Mouse (Mus musculus) midbrain, embryonic 10.5 days (tissue): ENCODE results near the gene Fbxl2. TPM values are rescaled to one million over a fixed set of nuclear protein-coding genes. Genes with fewer than 3 reads are reported as not detected.

Source experiments
- DNase-seq: peaks from one replicate; pipeline ENCODE4 v3.0.0-alpha.2; 2017; ENCODE audit warnings: low spot score
- H3K27ac ChIP-seq: fragments of 300-500 bp; sonication (generic); replicated peaks from 2 replicates; pipeline ENCODE4 v1.5.1; 2016; ENCODE audit warnings: mild to moderate bottlenecking
- H3K27me3 ChIP-seq: fragments of 300-500 bp; sonication (generic); 2 replicates; pipeline ENCODE4 v1.6.1; 2016; ENCODE audit warnings: low read depth, mild to moderate bottlenecking; ENCODE audit not compliant: poor library complexity, severe bottlenecking
- H3K36me3 ChIP-seq: fragments of 300-500 bp; sonication (generic); 2 replicates; pipeline ENCODE4 v1.6.1; 2016; ENCODE audit warnings: mild to moderate bottlenecking, moderate library complexity
- H3K4me1 ChIP-seq: fragments of 300-500 bp; sonication (generic); 2 replicates; pipeline ENCODE4 v1.6.1; 2016
- H3K4me3 ChIP-seq: fragments of 300-500 bp; sonication (generic); 2 replicates; pipeline ENCODE4 v1.5.1; 2016; ENCODE audit warnings: mild to moderate bottlenecking, moderate library complexity
- H3K9me3 ChIP-seq: fragments of 300-500 bp; sonication (generic); replicated peaks from 2 replicates; pipeline ENCODE4 v1.6.1; 2016; ENCODE audit warnings: mild to moderate bottlenecking
- WGBS: fragments of 180-500 bp; shearing (Covaris S2); methylation state at CpG from one replicate; pipeline ENCODE4 v1.1.7; 2016; 5-methylcytosine and 5-hydroxymethylcytosine counted together
- polyA plus RNA-seq: library from polyadenylated mRNA; unstranded; fragments of >200 nt; fragmentation: Nextera tagmentation; extraction: Ambion mirVana; gene quantifications from 2 replicates; pipeline ENCODE4 v1.2.1, GENCODE M21; 2016

Gene Fbxl2
- polyA plus RNA-seq, 1 experiment from 2014 or later: 7.0 TPM

- WGBS: 93% methylated on average over 1 of the region's 1 CpGs
- no peaks in the 10 kb centered on the region for H3K4me1 ChIP-seq
- peaks cover 62% of the 10 kb centered on the region for H3K36me3 ChIP-seq
- H3K4me3 ChIP-seq: no peak overlapping the region
- H3K27me3 ChIP-seq: no peaks in the 10 kb centered on the region
- H3K9me3 ChIP-seq: no peaks in the 10 kb centered on the region
- no peak overlapping the region for H3K27ac ChIP-seq
- DNase-seq: no peak
Measured at GRCm38 (mm10) chr9:113947216-113947615, 98.8 kb downstream of the Fbxl2 start.

GRCm38 (mm10) chr9:113943372-113943771 lies 102.6 kb downstream of the Fbxl2 start:
- H3K27me3 ChIP-seq: no peaks in the 10 kb centered on the region
- 92% methylated on average over 1 of the region's 1 CpGs for WGBS
- peaks cover 38% of the 10 kb centered on the region for H3K36me3 ChIP-seq
- DNase-seq: no peak
- H3K4me1 ChIP-seq: no peaks in the 10 kb centered on the region
- no peak overlapping the region for H3K4me3 ChIP-seq
- no peaks in the 10 kb centered on the region for H3K9me3 ChIP-seq
- no peak overlapping the region for H3K27ac ChIP-seq

GRCm38 (mm10) chr9:113941103-113941805 lies 104.7 kb downstream of the Fbxl2 start:
- Histone ChIP-seq H3K4me3 (no peak overlapping the region), H3K27me3 (no peaks in the 10 kb centered on the region), H3K36me3 (peaks cover 17% of the 10 kb centered on the region), H3K9me3 (no peaks in the 10 kb centered on the region), H3K4me1 (no peaks in the 10 kb centered on the region), H3K27ac (no peak overlapping the region)
- 91% methylated on average over 3 of the region's 3 CpGs for WGBS
- DNase-seq: no peak

- H3K9me3 ChIP-seq: no peaks in the 10 kb centered on the region
- no peak overlapping the region for H3K27ac ChIP-seq
- H3K27me3 ChIP-seq: no peaks in the 10 kb centered on the region
- no peak overlapping the region for H3K4me3 ChIP-seq
- no peak for DNase-seq
- WGBS: 90% methylated on average over 9 of the region's 9 CpGs
- no peaks in the 10 kb centered on the region for H3K36me3 ChIP-seq
- H3K4me1 ChIP-seq: peaks cover 4% of the 10 kb centered on the region; the same call in 1 of the 2 replicates
Measured at GRCm38 (mm10) chr9:113939063-113939850, 106.7 kb downstream of the Fbxl2 start.

GRCm38 (mm10) chr9:113935638-113936037 lies 110.4 kb downstream of the Fbxl2 start:
- WGBS: 77% methylated on average over 5 of the region's 5 CpGs
- Histone ChIP-seq H3K27ac (no peak overlapping the region), H3K4me3 (no peak overlapping the region), H3K4me1 (peaks cover 27% of the 10 kb centered on the region), H3K9me3 (no peaks in the 10 kb centered on the region), H3K36me3 (no peaks in the 10 kb centered on the region), H3K27me3 (no peaks in the 10 kb centered on the region)
- DNase-seq: no peak

- Histone ChIP-seq H3K4me1 (peaks cover 32% of the 10 kb centered on the region), H3K36me3 (no peaks in the 10 kb centered on the region), H3K27me3 (no peaks in the 10 kb centered on the region), H3K4me3 (peak overlapping the region; percentile 98), H3K27ac (peak overlapping the region; percentile 93), H3K9me3 (no peaks in the 10 kb centered on the region)
- WGBS: 30% methylated on average over 11 of the region's 11 CpGs
- no peak for DNase-seq
Measured at GRCm38 (mm10) chr9:113932501-113932900, 113.5 kb downstream of the Fbxl2 start.

GRCm38 (mm10) chr9:113932100-113932470 lies 113.9 kb downstream of the Fbxl2 start:
- H3K27ac ChIP-seq: peak overlapping the region; percentile 93
- H3K9me3 ChIP-seq: no peaks in the 10 kb centered on the region
- 4% methylated on average over 8 of the region's 8 CpGs for WGBS
- no peak for DNase-seq
- no peaks in the 10 kb centered on the region for H3K36me3 ChIP-seq
- peaks cover 32% of the 10 kb centered on the region for H3K4me1 ChIP-seq
- peak overlapping the region; percentile 98 for H3K4me3 ChIP-seq
- no peaks in the 10 kb centered on the region for H3K27me3 ChIP-seq

GRCm38 (mm10) chr9:113931375-113932099 lies 114.5 kb downstream of the Fbxl2 start:
- no peaks in the 10 kb centered on the region for H3K9me3 ChIP-seq
- DNase-seq: peak; percentile 58
- H3K4me3 ChIP-seq: peak overlapping the region; percentile 98
- H3K27ac ChIP-seq: peak overlapping the region; percentile 93
- peaks cover 32% of the 10 kb centered on the region for H3K4me1 ChIP-seq
- no peaks in the 10 kb centered on the region for H3K36me3 ChIP-seq
- no peaks in the 10 kb centered on the region for H3K27me3 ChIP-seq
- under 1% methylated on average over 72 of the region's 91 CpGs for WGBS

- H3K27me3 ChIP-seq: no peaks in the 10 kb centered on the region
- under 1% methylated on average over 67 of the region's 86 CpGs for WGBS
- peak within 1 kb of the TSS; percentile 98 for H3K4me3 ChIP-seq
- no peaks in the 10 kb centered on the region for H3K36me3 ChIP-seq
- H3K9me3 ChIP-seq: no peaks in the 10 kb centered on the region
- H3K4me1 ChIP-seq: peaks cover 32% of the 10 kb centered on the region
- DNase-seq: peak; percentile 97
- H3K27ac ChIP-seq: peak within 1 kb of the TSS; percentile 93
Measured at GRCm38 (mm10) chr9:113930534-113931374, 115.2 kb downstream of the Fbxl2 start, which contains the start of gene Ubp1. Ubp1 (plus strand) TSS chr9:113930934.

- H3K4me3 ChIP-seq: peak overlapping the region; percentile 98
- 77% methylated on average over 1 of the region's 1 CpGs for WGBS
Measured at GRCm38 (mm10) chr9:113929676-113930075, 116.3 kb downstream of the Fbxl2 start.

GRCm38 (mm10) chr9:113928591-113928990 lies 117.4 kb downstream of the Fbxl2 start:
- H3K9me3 ChIP-seq: no peaks in the 10 kb centered on the region
- H3K4me1 ChIP-seq: peaks cover 23% of the 10 kb centered on the region
- no peak for DNase-seq
- no peak overlapping the region for H3K4me3 ChIP-seq
- no peaks in the 10 kb centered on the region; the same call in 1 of the 2 replicates for H3K36me3 ChIP-seq
- WGBS: 87% methylated on average over 4 of the region's 4 CpGs
- no peak overlapping the region for H3K27ac ChIP-seq
- no peaks in the 10 kb centered on the region for H3K27me3 ChIP-seq

More at GRCm38 (mm10) chr9:113929676-113930075, 116.3 kb downstream of the Fbxl2 start:
- Histone ChIP-seq H3K27ac (peak overlapping the region; percentile 93), H3K9me3 (no peaks in the 10 kb centered on the region), H3K4me1 (peaks cover 28% of the 10 kb centered on the region), H3K36me3 (no peaks in the 10 kb centered on the region), H3K27me3 (no peaks in the 10 kb centered on the region)
- DNase-seq: no peak

GRCm38 (mm10) chr9:113924883-113925282 lies 121.1 kb downstream of the Fbxl2 start:
- 88% methylated on average over 5 of the region's 5 CpGs for WGBS
- H3K36me3 ChIP-seq: peaks cover 26% of the 10 kb centered on the region
- H3K27ac ChIP-seq: no peak overlapping the region
- H3K9me3 ChIP-seq: no peaks in the 10 kb centered on the region
- H3K4me1 ChIP-seq: no peaks in the 10 kb centered on the region
- no peak overlapping the region for H3K4me3 ChIP-seq
- DNase-seq: no peak
- H3K27me3 ChIP-seq: no peaks in the 10 kb centered on the region
